Mouse (Mus musculus) forebrain, embryonic 16.5 days (tissue): ENCODE results near the gene Farsb. TPM values are rescaled to one million over a fixed set of nuclear protein-coding genes. Genes with fewer than 3 reads are reported as not detected.

ENCODE experiments used
- ATAC-seq: fragments of 200-750 bp; cut with Nextera tagmentation; 2 replicates; pipeline ENCODE4 v1.8.0; 2017; ENCODE audit warnings: mild to moderate bottlenecking, moderate library complexity
- H3K27ac ChIP-seq: fragments of 300-500 bp; sonication (generic); 2 replicates; pipeline ENCODE4 v1.5.1; 2014; ENCODE audit warnings: low read length, control low read depth
- H3K27me3 ChIP-seq: fragments of 300-500 bp; sonication (generic); replicated peaks from 2 replicates; pipeline ENCODE4 v1.6.1; 2014; ENCODE audit warnings: low read length; ENCODE audit not compliant: control insufficient read depth, insufficient read depth
- H3K36me3 ChIP-seq: fragments of 300-500 bp; sonication (generic); 2 replicates; pipeline ENCODE4 v1.6.1; 2014; ENCODE audit not compliant: control insufficient read depth, insufficient read depth
- H3K4me1 ChIP-seq: fragments of 300-500 bp; sonication (generic); replicated peaks from 2 replicates; pipeline ENCODE4 v1.6.1; 2014; ENCODE audit warnings: low read length; ENCODE audit not compliant: control insufficient read depth, insufficient read depth
- H3K4me2 ChIP-seq: fragments of 300-500 bp; sonication (generic); 2 replicates; pipeline ENCODE4 v1.6.1; 2014; ENCODE audit warnings: mild to moderate bottlenecking, low read length, control low read depth
- H3K4me3 ChIP-seq: fragments of 300-500 bp; sonication (generic); replicated peaks from 2 replicates; pipeline ENCODE4 v1.5.1; 2014; ENCODE audit warnings: mild to moderate bottlenecking, low read length, control low read depth
- H3K9ac ChIP-seq: fragments of 300-500 bp; sonication (generic); replicated peaks from 2 replicates; pipeline ENCODE4 v1.6.1; 2014; ENCODE audit warnings: low read depth, low read length, control low read depth
- H3K9me3 ChIP-seq: fragments of 300-500 bp; sonication (generic); 2 replicates; pipeline ENCODE4 v1.6.1; 2016; ENCODE audit warnings: low read length; ENCODE audit not compliant: control insufficient read depth
- WGBS: fragments of 180-500 bp; shearing (Covaris S2); extraction: QIAGEN DNeasy Blood & Tissue Kit; methylation state at CpG from one replicate; pipeline ENCODE4 v1.1.7; 2014; 5-methylcytosine and 5-hydroxymethylcytosine counted together
- polyA plus RNA-seq: library from polyadenylated mRNA; unstranded; fragments of >200 nt; fragmentation: Nextera tagmentation; extraction: Ambion mirVana; gene quantifications from 2 replicates; pipeline ENCODE4 v1.2.1, GENCODE M21; 2015

Farsb gene
- polyA plus RNA-seq: 168 and 172 TPM in 2 replicates

DNA sequence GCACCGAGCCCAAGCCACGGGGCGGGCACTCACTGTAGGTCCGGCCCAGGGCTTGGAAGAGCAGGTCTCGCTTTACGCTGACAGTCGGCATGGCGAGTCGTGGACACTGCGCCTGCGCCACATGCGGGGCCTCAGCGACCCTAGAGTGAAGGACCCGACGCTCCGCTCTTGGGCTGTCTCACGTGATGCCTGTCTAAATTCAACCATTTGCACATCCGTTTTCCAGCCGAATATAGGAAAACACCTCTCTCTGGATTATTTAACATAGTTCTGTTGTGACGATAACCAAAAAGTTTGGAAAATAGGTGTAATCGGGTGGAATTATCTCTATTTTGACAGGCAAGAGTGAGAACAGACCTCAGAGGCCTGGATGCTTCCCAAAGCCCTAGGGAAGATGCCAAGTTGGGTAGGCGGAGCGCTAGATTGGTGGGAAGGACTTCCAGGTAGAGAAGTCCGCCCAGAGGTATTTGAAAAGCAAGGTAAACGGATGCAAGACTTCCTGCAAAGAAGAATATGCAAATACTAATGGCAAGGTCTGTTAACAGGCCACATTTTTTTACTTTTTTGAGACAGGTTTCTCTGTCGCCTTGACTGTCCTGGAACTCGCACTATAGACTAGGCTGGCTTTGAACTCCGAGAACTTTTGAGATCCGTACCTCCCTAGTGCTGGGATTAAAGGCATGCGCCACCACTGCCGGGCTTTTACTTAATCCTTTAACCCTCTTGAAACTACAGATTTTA lies at the start of gene Farsb:
Gene Farsb (minus strand): TSS at position 146 of the 741 bp plus-strand sequence.
- WGBS: under 1% methylated on average over 31 of the region's 31 CpGs
- Histone ChIP-seq H3K9me3 (no peaks in the 10 kb centered on the region), H3K27ac (peak within 1 kb of the TSS; percentile 68), H3K4me3 (peak within 1 kb of the TSS; percentile 86), H3K27me3 (no peaks in the 10 kb centered on the region), H3K4me2 (peak within 1 kb of the TSS; percentile 88), H3K9ac (peak within 1 kb of the TSS; percentile 78), H3K36me3 (no peaks in the 10 kb centered on the region), H3K4me1 (peaks cover 11% of the 10 kb centered on the region)
- ATAC-seq: peak; percentile 97

DNA sequence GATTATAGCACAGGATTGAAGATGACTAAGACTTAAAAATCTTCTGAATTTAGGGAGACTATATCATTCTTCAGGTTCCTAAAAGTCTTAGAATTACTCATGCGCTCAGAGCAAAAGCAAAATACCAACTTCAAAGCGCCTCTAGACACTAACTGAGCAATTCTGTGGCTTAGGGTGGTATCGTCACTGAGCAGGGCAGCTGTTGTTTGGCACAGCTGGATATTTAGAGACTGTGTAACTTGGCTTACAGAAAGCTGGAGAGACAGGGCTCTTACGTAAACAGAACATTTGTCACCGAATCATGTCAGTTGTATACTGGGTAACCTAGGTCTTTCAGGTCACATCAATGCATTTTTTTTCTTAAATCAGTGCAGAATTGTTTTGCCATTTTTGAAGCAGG lies 49.7 kb upstream of the Farsb start:
- Histone ChIP-seq H3K27me3 (no peaks in the 10 kb centered on the region), H3K9me3 (no peaks in the 10 kb centered on the region), H3K9ac (no peak overlapping the region), H3K36me3 (no peaks in the 10 kb centered on the region), H3K4me3 (no peak overlapping the region), H3K4me1 (peaks cover 4% of the 10 kb centered on the region; the same call in 1 of the 2 replicates), H3K27ac (no peak overlapping the region), H3K4me2 (no peak overlapping the region)
- ATAC-seq: no peak
- 55% methylated on average over 5 of the region's 5 CpGs for WGBS

- Histone ChIP-seq H3K27ac (peak overlapping the region; percentile 1; the same call in 1 of the 2 replicates), H3K36me3 (no peaks in the 10 kb centered on the region), H3K9ac (peak overlapping the region; percentile 45), H3K9me3 (no peaks in the 10 kb centered on the region), H3K4me3 (peak overlapping the region; percentile 34), H3K4me1 (peaks cover 4% of the 10 kb centered on the region; the same call in 1 of the 2 replicates), H3K27me3 (no peaks in the 10 kb centered on the region), H3K4me2 (peak overlapping the region; percentile 53)
- 35% methylated on average over 16 of the region's 16 CpGs for WGBS
- peak; percentile 94 for ATAC-seq
Measured at GRCm38 (mm10) chr1:78537494-78538010, 48.9 kb upstream of the Farsb start.

DNA sequence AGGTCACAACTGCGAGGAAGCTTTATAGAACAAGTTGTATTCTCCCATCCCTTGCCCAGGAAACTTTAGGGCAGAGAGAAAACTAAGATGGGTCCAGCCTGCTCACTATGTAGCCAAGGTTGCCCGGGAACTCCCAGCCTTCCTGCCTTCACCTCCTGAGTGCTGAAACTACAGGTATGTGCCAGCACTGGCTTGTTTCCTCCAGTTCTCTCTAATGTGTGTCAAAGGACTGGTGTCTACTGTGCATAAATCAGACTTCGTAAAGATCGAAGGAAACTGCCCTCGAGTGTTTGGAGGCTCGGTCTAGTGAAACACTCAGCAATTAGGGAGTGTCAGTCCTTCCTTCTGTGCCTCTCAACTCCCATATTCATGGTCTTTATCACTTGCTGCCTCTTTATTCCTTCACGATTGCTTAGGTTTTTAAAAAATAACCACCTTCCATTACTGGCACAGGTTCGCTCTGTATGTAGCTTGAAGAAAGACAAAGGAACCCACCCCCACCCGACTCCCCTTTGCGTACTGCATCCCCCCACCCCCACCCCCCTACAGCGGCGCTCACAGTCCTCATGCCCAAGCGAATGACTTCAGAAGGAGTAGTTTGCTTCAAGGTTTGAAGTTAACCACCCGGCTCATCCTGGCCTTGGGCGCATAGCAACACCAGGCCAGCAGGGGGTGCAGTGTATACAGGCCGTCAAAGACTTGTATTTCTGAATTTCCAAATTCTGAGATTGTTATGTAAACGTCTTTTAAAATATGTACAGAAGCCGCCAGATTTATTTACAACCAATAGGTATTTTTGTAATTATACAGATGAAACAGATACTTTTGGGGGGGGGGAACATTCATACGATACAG lies 47.8 kb upstream of the Farsb start:
- Histone ChIP-seq H3K36me3 (no peaks in the 10 kb centered on the region), H3K27me3 (no peaks in the 10 kb centered on the region), H3K27ac (no peak overlapping the region), H3K9me3 (no peaks in the 10 kb centered on the region), H3K4me1 (peaks cover 4% of the 10 kb centered on the region; the same call in 1 of the 2 replicates), H3K9ac (no peak overlapping the region), H3K4me2 (peak overlapping the region; percentile 53), H3K4me3 (no peak overlapping the region)
- peak; percentile 51 for ATAC-seq
- WGBS: 37% methylated on average over 19 of the region's 19 CpGs

GRCm38 (mm10) chr1:78534428-78535150 lies 45.9 kb upstream of the Farsb start:
- Histone ChIP-seq H3K9ac (no peak overlapping the region), H3K4me2 (no peak overlapping the region), H3K9me3 (no peaks in the 10 kb centered on the region), H3K36me3 (no peaks in the 10 kb centered on the region), H3K27ac (no peak overlapping the region), H3K4me1 (peaks cover 4% of the 10 kb centered on the region; the same call in 1 of the 2 replicates), H3K4me3 (no peak overlapping the region), H3K27me3 (no peaks in the 10 kb centered on the region)
- no peak for ATAC-seq
- 91% methylated on average over 9 of the region's 9 CpGs for WGBS

DNA sequence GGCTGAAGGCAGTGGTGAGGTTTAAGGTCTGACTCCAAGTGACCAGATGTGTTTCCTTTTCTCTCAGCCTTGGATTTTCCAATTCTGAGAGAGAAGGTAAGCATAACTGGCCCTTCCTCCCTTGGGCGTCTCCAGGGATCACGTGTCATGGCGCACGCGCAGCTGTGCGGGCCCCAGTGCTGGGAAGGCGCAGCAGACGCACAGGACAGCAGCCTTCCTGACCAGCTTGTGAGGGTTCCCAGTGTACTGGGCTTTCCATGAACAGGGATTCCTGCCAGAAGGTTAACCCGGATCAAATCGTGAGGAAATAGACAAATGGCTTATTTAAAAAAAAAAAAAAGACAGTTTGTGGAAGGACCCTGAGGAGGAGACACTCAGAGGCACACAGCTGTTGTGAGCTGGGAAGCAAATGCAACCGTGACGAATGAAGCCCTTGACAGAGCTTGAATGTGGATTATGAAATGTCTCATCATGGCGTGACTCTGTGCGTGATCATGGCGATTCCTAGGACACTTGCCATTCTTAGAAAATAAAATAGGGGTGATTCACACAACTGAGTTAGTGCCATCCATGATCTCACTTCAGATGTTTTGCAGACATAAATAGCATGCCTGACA lies 43.6 kb upstream of the Farsb start:
- no peak overlapping the region for H3K4me2 ChIP-seq
- H3K36me3 ChIP-seq: no peaks in the 10 kb centered on the region
- no peak for ATAC-seq
- H3K4me3 ChIP-seq: no peak overlapping the region
- 87% methylated on average over 15 of the region's 15 CpGs for WGBS
- H3K4me1 ChIP-seq: peaks cover 2% of the 10 kb centered on the region; the same call in 1 of the 2 replicates
- no peaks in the 10 kb centered on the region for H3K27me3 ChIP-seq
- no peak overlapping the region for H3K27ac ChIP-seq
- H3K9me3 ChIP-seq: no peaks in the 10 kb centered on the region
- H3K9ac ChIP-seq: no peak overlapping the region

DNA sequence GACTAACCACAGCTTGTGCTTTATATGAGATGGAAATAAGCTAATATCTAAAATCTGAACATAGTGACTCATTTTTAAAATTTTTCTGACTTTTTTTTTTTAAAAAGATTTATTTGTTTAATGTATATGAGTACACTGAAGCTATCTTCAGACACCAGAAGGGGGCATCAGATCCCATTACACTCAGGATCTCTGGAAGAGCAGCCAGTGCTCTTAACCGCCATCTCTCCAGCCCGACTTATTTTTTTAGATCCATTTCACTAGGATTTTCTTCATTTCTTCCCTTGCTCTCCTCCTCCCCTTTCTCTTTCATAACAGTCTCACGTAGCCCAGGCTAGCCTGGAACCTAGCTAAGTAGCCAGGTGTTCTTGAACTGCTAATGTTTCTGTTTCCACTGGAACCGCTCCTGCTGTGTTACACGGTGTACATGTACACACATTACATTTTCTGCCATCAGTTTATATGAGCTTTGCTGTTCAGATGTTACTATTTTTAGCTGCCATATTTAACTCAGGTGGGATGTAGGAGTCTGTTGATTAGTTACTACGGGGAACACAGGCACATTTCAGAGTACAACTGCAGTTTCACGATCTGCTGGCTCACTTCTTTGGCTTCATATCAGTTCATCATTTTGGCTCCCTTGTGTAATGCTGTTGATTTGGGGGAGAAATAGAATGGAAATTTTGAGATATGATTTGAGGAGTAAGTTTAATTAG lies 42.0 kb upstream of the Farsb start:
- no peak overlapping the region for H3K4me2 ChIP-seq
- H3K27me3 ChIP-seq: no peaks in the 10 kb centered on the region
- no peak overlapping the region for H3K9ac ChIP-seq
- 76% methylated on average over 7 of the region's 7 CpGs for WGBS
- H3K9me3 ChIP-seq: no peaks in the 10 kb centered on the region
- H3K4me1 ChIP-seq: no peaks in the 10 kb centered on the region
- no peaks in the 10 kb centered on the region for H3K36me3 ChIP-seq
- no peak overlapping the region for H3K4me3 ChIP-seq
- ATAC-seq: no peak
- H3K27ac ChIP-seq: no peak overlapping the region

DNA sequence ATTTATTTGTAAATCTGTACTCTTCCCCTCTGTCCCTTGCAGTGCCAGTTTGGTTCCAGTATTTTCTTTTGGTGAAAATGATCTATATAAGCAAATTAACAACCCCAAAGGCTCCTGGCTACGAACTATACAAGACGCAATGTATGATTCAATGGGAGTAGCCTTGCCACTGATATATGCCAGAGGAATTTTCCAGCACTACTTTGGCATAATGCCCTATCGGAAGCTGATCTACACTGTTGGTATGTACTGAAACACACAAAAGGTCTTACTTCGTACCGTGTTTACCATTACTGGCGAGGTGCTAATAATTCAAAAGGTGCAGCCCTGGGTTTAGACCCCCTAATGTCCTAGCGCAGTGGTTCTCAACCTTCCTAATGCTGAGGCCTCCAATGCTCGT lies 40.3 kb upstream of the Farsb start:
- no peaks in the 10 kb centered on the region for H3K9me3 ChIP-seq
- no peaks in the 10 kb centered on the region for H3K36me3 ChIP-seq
- ATAC-seq: no peak
- no peak overlapping the region for H3K9ac ChIP-seq
- H3K4me3 ChIP-seq: no peak overlapping the region
- H3K4me2 ChIP-seq: no peak overlapping the region
- H3K27ac ChIP-seq: no peak overlapping the region
- WGBS: 87% methylated on average over 8 of the region's 8 CpGs
- no peaks in the 10 kb centered on the region for H3K4me1 ChIP-seq
- H3K27me3 ChIP-seq: no peaks in the 10 kb centered on the region
